Mouse (Mus musculus): Measurements from ENCODE around the gene Adamts14. TPM values are rescaled to one million over a fixed set of nuclear protein-coding genes. Genes with fewer than 3 reads are reported as not detected.

Gene Adamts14
- polyA plus RNA-seq, 1 experiment from 2014 or later = 1.1 TPM

GRCm38 (mm10) chr10:61261229-61262156, 11.7 kb downstream of the Adamts14 start:
- DNase-seq (ENCODE audit: low spot score) (no peak), ATAC-seq (ENCODE audit: low FRiP score, low TSS enrichment) (peak; percentile 26; the same call in 1 of the 2 replicates)

GRCm38 (mm10) chr10:61258131-61258530, 15.1 kb downstream of the Adamts14 start:
- WGBS = 79% methylated on average over 1 of the region's 1 CpGs
- no peaks in the 10 kb centered on the region for H3K27me3 ChIP-seq (ENCODE audit: control insufficient read depth, insufficient read depth, low read length)
- H3K9me3 ChIP-seq (ENCODE audit: control insufficient read depth, low read length) = 0 out of 2 replicates have a peak, but pooled peaks cover 3% of the 10 kb centered on the region
- no peak for TF ChIP-seq EP300 (optimal IDR thresholded peaks at IDR 0.05)
- TF ChIP-seq CTCF (IDR thresholded peaks at IDR 0.05; ENCODE audit: low read depth) = no peak
- H3K4me3 ChIP-seq (ENCODE audit: low read depth, low read length) = no peak overlapping the region
- DNase-seq (ENCODE audit: low spot score) (no peak), ATAC-seq (ENCODE audit: low FRiP score, low TSS enrichment) (no peak)
- no peak overlapping the region for H3K4me2 ChIP-seq (replicated peaks; ENCODE audit: low read depth)
- H3K9ac ChIP-seq (ENCODE audit: low read length) = no peak overlapping the region
- no peak overlapping the region for H3K27ac ChIP-seq (replicated peaks)
- H3K36me3 ChIP-seq (ENCODE audit: control insufficient read depth, insufficient read depth, low read length) = no peaks in the 10 kb centered on the region
- no peaks in the 10 kb centered on the region for H3K4me1 ChIP-seq (replicated peaks; ENCODE audit: control insufficient read depth, insufficient read depth)

More at GRCm38 (mm10) chr10:61261229-61262156, 11.7 kb downstream of the Adamts14 start:
- no peak overlapping the region for H3K4me2 ChIP-seq (replicated peaks; ENCODE audit: low read depth)
- H3K36me3 ChIP-seq (ENCODE audit: control insufficient read depth, insufficient read depth, low read length) = no peaks in the 10 kb centered on the region
- H3K27ac ChIP-seq (replicated peaks) = no peak overlapping the region
- 53% methylated on average over 13 of the region's 13 CpGs for WGBS
- no peak overlapping the region for H3K9ac ChIP-seq (ENCODE audit: low read length)
- 0 out of 2 replicates have a peak, but pooled peaks cover 3% of the 10 kb centered on the region for H3K9me3 ChIP-seq (ENCODE audit: control insufficient read depth, low read length)
- H3K27me3 ChIP-seq (ENCODE audit: control insufficient read depth, insufficient read depth, low read length) = no peaks in the 10 kb centered on the region
- H3K4me3 ChIP-seq (ENCODE audit: low read depth, low read length) = no peak overlapping the region
- no peaks in the 10 kb centered on the region for H3K4me1 ChIP-seq (replicated peaks; ENCODE audit: control insufficient read depth, insufficient read depth)
- TF ChIP-seq CTCF (IDR thresholded peaks at IDR 0.05; ENCODE audit: low read depth) (no peak), EP300 (optimal IDR thresholded peaks at IDR 0.05) (no peak)

- no peak overlapping the region for H3K9ac ChIP-seq (ENCODE audit: low read length)
- ATAC-seq (ENCODE audit: low FRiP score, low TSS enrichment) (no peak), DNase-seq (ENCODE audit: low spot score) (no peak)
- H3K4me3 ChIP-seq (ENCODE audit: low read depth, low read length) = no peak overlapping the region
- 94% methylated on average over 9 of the region's 9 CpGs for WGBS
- H3K9me3 ChIP-seq (ENCODE audit: control insufficient read depth, low read length) = 0 out of 2 replicates have a peak, but pooled peaks cover 3% of the 10 kb centered on the region
- H3K4me1 ChIP-seq (replicated peaks; ENCODE audit: control insufficient read depth, insufficient read depth) = no peaks in the 10 kb centered on the region
- no peak overlapping the region for H3K4me2 ChIP-seq (replicated peaks; ENCODE audit: low read depth)
- TF ChIP-seq EP300 (optimal IDR thresholded peaks at IDR 0.05) (no peak), CTCF (IDR thresholded peaks at IDR 0.05; ENCODE audit: low read depth) (no peak)
- no peaks in the 10 kb centered on the region for H3K27me3 ChIP-seq (ENCODE audit: control insufficient read depth, insufficient read depth, low read length)
- no peaks in the 10 kb centered on the region for H3K36me3 ChIP-seq (ENCODE audit: control insufficient read depth, insufficient read depth, low read length)
- H3K27ac ChIP-seq (replicated peaks) = no peak overlapping the region
These were observed 16.6 kb downstream of the Adamts14 start for GRCm38 (mm10) chr10:61256665-61257064.

GRCm38 (mm10) chr10:61255190-61255589, 18.0 kb downstream of the Adamts14 start:
- no peaks in the 10 kb centered on the region for H3K36me3 ChIP-seq (ENCODE audit: control insufficient read depth, insufficient read depth, low read length)
- no peak overlapping the region for H3K9ac ChIP-seq (ENCODE audit: low read length)
- DNase-seq (ENCODE audit: low spot score) (no peak), ATAC-seq (ENCODE audit: low FRiP score, low TSS enrichment) (no peak)
- no peaks in the 10 kb centered on the region for H3K27me3 ChIP-seq (ENCODE audit: control insufficient read depth, insufficient read depth, low read length)
- H3K27ac ChIP-seq (replicated peaks) = no peak overlapping the region
- H3K9me3 ChIP-seq (ENCODE audit: control insufficient read depth, low read length) = 0 out of 2 replicates have a peak, but pooled peaks cover 3% of the 10 kb centered on the region
- TF ChIP-seq EP300 (optimal IDR thresholded peaks at IDR 0.05) = no peak
- TF ChIP-seq CTCF (IDR thresholded peaks at IDR 0.05; ENCODE audit: low read depth) = no peak
- no peaks in the 10 kb centered on the region for H3K4me1 ChIP-seq (replicated peaks; ENCODE audit: control insufficient read depth, insufficient read depth)
- no peak overlapping the region for H3K4me2 ChIP-seq (replicated peaks; ENCODE audit: low read depth)
- WGBS = 57% methylated on average over 8 of the region's 8 CpGs
- no peak overlapping the region for H3K4me3 ChIP-seq (ENCODE audit: low read depth, low read length)

GRCm38 (mm10) chr10:61254761-61255160, 18.5 kb downstream of the Adamts14 start:
- ATAC-seq (ENCODE audit: low FRiP score, low TSS enrichment) = no peak

GRCm38 (mm10) chr10:61249951-61250350, 23.3 kb downstream of the Adamts14 start:
- no peaks in the 10 kb centered on the region for H3K4me1 ChIP-seq (replicated peaks; ENCODE audit: control insufficient read depth, insufficient read depth)
- whole genome bisulfite sequencing = 68% methylated on average over 2 of the region's 2 CpGs
- H3K27me3 ChIP-seq (ENCODE audit: control insufficient read depth, insufficient read depth, low read length) = no peaks in the 10 kb centered on the region
- H3K4me2 ChIP-seq (replicated peaks; ENCODE audit: low read depth) = no peak overlapping the region
- no peak overlapping the region for H3K9ac ChIP-seq (ENCODE audit: low read length)
- no peak overlapping the region for H3K4me3 ChIP-seq (ENCODE audit: low read depth, low read length)
- H3K27ac ChIP-seq (replicated peaks) = no peak overlapping the region
- no peak for ATAC-seq (ENCODE audit: low FRiP score, low TSS enrichment)
- H3K9me3 ChIP-seq (ENCODE audit: control insufficient read depth, low read length) = no peaks in the 10 kb centered on the region
- TF ChIP-seq EP300 (optimal IDR thresholded peaks at IDR 0.05) = no peak
- no peak for TF ChIP-seq CTCF (IDR thresholded peaks at IDR 0.05; ENCODE audit: low read depth)
- no peaks in the 10 kb centered on the region for H3K36me3 ChIP-seq (ENCODE audit: control insufficient read depth, insufficient read depth, low read length)
- DNase-seq (ENCODE audit: low spot score) = no peak

More at GRCm38 (mm10) chr10:61254761-61255160, 18.5 kb downstream of the Adamts14 start:
- no peaks in the 10 kb centered on the region for H3K36me3 ChIP-seq (ENCODE audit: control insufficient read depth, insufficient read depth, low read length)
- H3K27me3 ChIP-seq (ENCODE audit: control insufficient read depth, insufficient read depth, low read length) = no peaks in the 10 kb centered on the region
- TF ChIP-seq EP300 (optimal IDR thresholded peaks at IDR 0.05) = no peak
- no peak for TF ChIP-seq CTCF (IDR thresholded peaks at IDR 0.05; ENCODE audit: low read depth)
- H3K27ac ChIP-seq (replicated peaks) = no peak overlapping the region
- H3K4me2 ChIP-seq (replicated peaks; ENCODE audit: low read depth) = no peak overlapping the region
- DNase-seq (ENCODE audit: low spot score) = no peak
- H3K9me3 ChIP-seq (ENCODE audit: control insufficient read depth, low read length) = 0 out of 2 replicates have a peak, but pooled peaks cover 3% of the 10 kb centered on the region
- H3K4me1 ChIP-seq (replicated peaks; ENCODE audit: control insufficient read depth, insufficient read depth) = no peaks in the 10 kb centered on the region
- WGBS = 51% methylated on average over 6 of the region's 6 CpGs
- H3K4me3 ChIP-seq (ENCODE audit: low read depth, low read length) = no peak overlapping the region
- H3K9ac ChIP-seq (ENCODE audit: low read length) = no peak overlapping the region

All from stomach, postnatal 0 days (tissue).